Mouse (Mus musculus) kidney, postnatal 4 days (tissue): ENCODE data around the gene Ptpa.
A peak's percentile ranks its signal among the peaks of the same experiment; 100 is the strongest.

ENCODE experiments used
- DNase-seq, 2 experiments: peaks; one replicate each; pipeline ENCODE4 v3.0.0; 2021; ENCODE audit warnings: mixed read lengths in 2 of 2

Ptpa gene

DNA sequence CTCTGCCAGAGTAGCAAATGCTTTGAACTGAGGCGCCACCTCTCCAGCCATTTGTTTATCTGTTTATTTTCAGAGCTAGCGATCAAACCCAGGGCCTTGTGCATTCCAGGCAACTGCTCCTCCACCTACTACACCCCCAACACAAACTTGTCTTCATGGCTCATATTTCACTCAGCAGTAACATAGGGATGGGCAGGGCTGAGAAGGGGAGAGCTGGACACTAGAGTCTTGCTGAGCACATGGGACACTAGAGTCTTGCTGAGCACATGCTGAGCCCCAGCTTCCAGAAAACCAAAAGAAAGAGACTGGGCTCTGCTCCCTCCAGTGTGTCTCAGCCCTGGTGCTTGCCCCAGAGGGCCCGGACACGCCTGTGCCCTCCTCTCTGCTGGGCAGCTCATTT is 50.9 kb downstream of the Ptpa start:
- DNase-seq: no peak

DNA sequence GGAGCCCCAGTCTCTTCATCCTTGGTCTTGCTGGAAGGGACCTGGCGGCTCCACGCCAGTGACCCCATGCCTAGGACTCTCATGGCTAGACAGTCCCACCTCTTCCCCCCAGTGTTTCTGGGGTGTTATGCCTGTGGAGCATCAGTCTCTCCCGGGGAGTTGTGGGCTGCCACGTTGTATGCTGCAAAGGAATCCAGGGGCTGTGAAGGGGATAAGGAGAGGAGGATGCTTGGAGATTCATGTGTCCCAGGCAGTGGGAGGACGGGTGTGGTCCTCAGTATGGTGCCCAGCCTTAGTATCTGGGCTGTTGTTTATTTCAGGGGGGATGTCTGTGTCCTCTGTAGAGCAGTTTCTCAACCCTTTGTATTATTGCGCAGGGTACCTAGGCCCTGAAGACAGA is 53.2 kb downstream of the Ptpa start:
- DNase-seq: no peak

DNA sequence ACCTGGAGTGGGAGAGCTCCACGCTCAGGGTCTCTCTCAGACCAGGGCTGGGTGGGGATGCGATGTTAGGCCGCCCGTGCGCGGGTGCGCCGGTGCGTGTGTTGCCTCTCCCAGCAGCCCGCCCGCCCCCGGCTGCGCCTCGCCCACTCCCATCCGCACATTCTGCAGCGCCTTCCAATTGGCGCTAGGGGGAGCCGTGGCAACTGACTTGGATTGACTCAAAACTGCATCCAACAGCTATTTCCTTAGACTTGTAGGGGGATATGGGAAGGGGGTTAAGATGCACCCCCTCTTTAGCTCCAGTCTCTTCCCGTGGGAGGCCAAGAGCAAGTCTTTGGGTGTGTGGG is 53.9 kb downstream of the Ptpa start:
- peak; percentile 87 to 92 for DNase-seq

DNA sequence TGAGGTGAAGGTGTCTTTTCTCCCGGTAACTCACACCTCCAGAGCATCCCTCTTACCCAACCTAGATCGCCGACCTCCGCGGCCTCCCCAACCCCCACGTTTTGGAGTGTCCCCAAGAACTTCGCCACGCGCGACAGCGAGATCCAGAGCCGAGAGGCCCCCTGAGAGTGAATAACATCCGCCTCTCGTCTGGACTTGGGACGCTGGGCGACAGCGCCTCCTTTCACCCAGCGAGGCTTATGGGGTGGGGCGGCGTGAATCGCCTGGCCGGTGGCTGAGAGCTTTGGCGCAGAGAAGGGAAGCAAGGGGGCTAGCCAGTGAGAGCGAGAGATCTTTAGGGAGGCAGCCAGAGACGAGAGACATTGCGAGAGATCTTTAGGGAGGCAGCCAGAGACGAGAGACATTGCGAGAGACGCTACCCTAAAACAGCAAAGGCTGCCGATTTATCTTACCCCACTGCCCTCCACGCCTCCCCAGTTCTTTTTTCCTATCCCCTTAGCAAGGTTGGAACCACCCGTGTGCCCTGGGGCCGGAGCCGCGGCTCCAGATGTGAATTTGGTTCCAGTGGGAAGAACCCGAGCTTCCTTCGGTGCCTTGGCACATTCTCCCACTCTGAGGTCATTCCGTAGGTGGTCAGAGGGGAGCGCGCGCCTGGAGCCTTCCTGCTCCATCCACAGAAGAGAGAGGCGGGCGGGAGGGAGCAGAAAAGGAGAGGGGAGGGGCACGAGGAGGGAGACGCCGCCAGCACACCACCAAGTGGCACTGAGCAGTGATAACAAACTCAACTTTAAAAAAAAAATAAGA is 54.5 kb downstream of the Ptpa start:
- peak; percentile 78 to 86 for DNase-seq

DNA sequence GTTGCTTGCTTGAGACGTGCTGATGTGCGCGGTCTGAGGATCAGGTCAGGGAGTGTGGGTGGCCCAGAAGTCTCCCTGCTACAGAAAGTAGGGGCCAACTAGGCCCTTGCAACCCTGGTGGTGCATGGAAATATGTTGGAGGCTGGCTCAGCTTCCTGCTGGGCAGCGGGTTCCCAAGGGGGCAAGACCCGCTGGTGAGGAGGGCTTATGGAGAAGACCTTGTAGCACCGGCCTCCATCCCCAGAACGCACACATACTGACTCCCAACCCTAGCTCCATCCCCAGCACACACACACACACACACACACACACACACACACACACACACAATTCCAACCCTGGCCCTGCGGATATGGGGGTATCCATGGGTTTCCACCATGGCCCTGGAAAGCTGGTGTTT is 55.2 kb downstream of the Ptpa start:
- DNase-seq: peak; percentile 50 to 55

DNA sequence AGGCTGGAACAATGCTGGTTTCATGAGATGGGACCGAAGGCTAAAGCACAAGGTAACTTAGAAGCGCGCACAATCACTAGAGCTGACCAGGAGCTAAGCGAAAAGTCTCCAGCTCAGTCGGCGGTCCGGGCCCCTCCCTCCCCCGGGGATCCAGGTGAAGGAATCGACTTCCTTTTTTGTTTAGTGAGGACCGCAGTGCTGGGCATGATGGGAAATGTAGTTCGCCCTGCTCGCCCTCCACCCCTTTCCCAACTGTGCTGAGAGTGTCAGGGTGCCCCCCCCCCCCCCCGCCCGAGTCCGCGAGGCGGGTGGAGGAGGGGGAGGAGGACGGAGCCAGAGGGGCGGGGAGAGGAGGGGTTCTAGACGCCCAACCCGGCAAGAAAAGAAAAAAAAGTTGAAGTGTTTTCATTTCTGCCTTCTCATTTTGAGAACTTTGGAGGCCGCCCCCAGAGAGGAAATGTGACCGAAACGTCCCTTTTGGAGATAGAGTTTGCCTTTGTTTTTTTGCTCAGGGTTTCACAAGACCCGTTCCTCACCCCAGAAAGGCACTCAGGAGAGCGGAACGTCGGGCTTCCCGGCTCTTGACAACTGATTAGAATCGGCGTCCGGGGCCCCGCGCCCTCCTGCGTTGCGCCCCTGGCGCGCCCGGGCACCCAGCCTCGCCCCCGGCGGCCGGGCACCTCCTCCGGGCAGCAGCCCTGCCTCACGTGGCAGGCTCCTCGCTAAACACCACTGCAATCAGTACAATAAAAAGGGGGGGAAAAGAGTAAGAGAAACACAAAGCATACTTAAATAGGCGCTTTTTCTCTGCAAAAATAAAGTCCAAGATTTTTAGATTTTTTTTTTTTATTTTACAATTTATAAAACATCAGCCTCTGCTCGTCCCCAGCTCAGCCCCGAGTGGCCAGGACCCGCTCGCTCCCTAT is 56.2 kb downstream of the Ptpa start:
- peak; percentile 86 to 92 for DNase-seq

DNA sequence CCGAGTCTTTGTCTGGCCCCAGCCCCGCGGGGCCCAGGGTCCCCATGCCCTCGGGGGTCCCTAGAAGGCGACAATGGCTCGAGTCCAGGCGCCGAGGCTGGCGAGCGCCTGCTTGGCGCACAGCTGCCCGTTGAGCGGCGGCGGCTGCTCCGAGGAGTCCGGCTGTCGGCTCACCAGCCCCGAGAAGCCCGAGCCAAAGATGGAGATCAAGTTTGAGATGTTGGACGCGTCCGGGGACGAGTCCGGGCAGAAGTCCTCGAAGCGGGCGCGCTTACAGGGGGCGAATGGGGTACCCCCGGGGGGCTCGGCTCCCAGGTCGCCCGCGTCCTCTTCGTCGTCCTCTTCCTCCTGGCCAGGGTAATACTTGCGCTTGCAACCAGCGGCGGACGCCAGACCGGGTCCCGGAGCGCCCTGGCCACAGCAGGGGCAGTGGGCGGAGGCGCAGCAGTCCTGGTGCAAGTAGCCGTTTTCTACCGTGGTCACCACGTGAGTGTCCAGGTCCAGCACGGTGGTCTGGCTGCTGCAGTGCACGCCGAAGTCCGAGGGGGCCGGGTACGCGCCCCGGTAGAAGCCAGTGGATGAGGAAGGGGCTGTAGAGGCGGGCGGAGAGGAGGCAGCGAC is 57.0 kb downstream of the Ptpa start:
- DNase-seq: peak; percentile 66 to 80

DNA sequence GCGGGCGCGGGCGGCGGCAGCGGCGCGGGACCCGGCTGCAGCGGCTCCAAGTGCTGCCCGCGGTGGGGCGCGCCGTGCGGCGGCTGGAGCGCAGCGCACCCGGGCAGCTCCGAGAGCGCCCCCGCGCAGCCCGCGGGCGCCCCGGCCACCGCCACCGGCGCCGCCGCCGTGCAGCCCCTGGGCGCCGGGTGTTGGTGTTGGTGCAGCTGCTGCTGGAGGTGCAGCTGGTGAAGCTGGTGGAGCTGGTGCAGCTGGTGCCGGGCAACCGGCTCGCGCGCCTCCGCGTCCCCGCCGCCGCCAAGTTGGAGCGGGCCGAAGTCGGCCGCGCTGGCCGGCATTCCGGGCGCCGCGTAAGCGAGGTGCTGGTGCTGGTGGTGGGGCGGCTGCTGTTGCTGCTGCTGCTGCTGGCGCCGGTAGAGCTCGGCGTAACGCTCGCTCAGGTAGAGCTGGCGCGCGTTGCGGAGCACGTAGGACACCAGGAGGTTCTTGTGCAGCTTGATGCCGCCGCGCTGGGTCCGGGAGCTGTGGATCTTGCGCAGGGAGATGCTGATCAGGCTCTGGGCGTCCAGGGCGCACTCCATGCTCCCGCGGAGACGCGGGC is 57.7 kb downstream of the Ptpa start:
- DNase-seq: peak; percentile 70 to 78

DNA sequence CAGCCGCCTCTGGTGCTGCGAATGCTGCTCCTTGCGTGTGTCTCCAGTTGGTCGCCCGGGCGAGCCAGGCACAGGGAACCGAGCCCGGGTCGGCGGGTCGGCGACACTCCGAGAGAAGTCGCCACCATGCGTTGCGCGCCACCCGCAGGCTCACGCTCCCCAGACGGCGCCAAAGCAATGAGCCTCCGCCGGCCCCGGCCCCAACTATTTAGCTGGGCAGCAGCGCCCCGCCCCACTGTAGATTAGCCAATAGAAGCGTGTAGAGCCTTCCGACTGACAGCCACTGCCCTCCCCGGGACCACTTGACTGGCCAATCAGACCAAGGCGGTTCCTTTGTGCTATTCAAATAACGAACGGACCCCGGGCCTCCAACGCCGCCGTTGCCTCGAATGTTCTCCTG is 58.2 kb downstream of the Ptpa start, which contains the start of gene Ier5l:
Ier5l (minus strand) TSS at position 181 of the 400 bp plus-strand sequence.
- DNase-seq: peak; percentile 97 to 98

DNA sequence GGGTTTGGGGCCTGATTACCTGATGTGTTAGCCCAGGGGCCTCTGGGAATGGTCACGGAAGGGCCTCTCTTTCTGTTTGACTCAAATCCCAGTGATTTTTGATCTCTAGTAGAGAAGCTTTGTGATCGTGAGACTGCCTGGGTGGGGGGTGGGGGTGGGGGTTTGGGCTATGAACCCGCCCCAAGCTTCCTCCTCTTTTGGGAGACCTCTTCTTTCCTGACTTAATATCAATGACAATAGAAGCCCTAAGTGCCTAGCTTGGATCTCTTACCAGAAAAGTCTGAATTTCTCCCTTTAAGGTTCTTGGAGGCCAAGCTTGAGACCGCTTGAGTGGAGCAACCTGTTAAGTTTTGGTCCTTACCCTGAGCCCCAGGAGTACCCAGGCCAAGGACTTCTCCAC is 58.9 kb downstream of the Ptpa start:
- no peak for DNase-seq

DNA sequence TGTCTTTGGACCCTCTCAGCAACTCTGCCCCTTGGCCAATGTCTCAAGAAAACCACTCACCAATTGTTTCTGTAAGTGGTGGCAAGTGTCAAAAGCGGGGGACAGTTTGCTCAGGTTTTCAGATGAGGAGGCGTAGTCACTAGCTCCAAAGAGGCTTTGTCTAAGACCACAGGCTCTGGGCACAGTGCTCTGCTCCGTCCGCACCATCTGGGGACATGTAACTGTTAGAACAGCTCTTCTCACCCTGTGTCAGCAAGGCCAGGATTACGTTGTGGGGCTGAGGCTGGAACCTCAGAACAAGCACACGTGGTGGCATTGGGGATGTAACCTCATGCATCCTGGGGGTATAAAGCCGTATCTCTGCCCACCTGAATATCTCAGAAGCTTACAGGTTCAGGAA is 59.6 kb downstream of the Ptpa start:
- DNase-seq: no peak

DNA sequence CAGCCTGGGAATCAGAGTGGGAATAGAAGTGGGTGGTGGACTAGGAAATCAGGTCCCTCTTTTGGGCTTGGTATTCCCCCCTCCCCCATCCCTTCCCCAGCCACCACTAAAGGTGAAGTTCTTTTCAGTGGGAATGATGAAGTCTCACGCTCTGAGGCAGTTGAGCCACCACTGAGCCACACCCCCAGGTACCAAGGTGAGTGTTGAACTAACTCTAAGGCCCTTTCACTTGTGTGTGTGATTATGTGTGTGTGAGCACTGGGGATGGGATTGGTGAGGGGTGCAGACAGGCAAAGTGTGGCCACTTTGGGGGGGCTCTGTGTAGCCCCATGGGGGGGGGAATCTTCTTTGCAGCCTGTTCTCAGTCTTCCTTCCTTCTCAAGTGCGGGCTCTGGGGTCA is 60.4 kb downstream of the Ptpa start:
- DNase-seq: no peak

DNA sequence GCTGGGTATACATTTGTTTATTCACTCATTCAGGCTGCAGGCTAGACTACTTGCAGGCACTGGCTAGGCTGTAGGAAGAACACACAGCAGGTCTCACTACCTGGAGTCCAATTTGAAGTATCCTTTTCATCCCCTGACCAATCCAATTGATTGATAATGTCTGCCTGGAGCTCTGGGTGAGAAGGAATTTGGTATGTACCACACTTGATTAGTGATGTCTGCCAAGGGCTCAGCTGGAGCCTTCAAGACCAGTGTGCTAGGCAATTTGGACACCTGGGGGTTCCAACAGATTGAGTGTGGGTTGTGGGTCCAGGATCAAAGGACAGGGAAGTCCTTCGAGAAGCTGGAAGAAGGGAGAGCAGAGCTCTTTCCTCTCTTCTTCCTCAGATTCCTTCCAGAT is 62.7 kb downstream of the Ptpa start:
- DNase-seq: no peak

DNA sequence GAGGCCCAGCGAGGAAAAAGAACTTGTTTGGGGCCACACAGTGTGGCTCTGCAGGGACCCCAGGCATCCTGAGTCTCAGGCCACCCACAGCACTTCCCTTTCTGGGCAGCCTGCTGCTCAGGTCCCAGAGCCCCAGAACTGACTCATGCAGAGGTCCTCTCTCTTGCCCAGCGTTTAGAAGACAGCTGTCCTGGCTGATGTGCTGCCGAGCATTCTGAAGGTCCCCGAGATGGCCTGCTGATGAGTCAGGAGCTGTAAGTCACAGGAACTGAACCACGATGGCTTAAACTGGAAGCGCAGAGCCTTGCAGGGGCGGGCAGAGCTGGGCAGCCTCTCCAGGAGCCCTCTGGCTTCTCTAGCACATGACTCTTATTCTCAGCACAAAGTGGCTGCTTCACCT is 71.8 kb downstream of the Ptpa start:
- peak in 1 of 2 experiments; percentile 31 for DNase-seq

DNA sequence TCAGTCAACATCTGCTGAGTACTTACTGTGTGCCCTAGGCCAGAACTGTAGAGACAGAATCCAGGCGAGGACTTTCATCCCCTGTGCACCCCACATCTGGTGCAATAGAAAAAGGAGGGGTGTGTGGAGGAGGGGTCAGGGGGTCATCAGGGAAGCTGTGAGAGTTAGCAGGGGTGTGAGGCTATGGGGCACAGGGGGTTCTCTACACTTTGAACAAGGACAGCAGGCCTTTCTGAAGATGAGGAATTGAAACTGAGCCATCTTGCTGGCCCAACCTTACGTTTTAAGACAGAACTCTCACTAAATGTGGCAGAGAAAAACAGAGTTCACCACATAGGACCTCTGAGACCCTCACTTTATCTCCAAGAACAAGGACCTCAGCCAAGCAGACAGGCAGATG is 74.5 kb downstream of the Ptpa start:
- no peak for DNase-seq

DNA sequence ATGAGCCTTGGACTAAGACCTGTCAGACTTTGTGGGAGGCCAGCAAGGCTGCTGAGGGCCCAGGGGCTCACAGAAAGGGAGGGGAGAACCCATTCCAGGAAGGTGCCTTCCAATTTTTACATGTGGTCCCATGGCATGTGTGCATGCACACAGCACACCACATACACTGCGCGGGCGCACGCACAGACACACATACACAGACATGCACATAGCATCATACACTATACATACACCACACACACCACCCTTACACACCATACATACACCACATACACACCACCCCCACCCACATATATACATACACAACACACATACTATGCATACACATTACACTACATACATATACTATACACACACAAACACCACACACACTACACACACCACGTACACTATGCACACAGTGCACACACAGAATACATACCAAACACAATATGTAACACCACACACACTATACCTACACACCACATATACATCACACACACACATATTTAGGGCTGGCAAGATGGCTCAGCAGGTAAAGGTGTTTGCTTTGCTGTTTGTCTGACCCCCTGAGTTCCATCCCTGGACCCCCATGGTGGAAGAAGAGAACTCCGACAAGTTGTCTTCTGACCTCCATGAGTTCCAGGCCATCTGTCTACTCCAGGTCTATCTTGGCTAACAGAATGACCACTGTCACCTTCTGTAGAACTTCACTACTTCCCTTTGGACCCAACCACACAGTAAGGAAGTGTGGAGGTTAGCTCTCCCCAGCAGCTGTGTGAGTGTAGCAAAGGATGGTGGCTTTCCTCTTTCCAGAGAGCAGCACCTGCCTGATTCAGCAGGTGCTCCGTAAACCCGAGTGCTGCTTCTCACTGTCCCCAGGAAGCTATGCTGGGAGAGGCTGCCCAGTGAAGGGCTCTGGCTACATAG is 79.4 kb downstream of the Ptpa start:
- no peak for DNase-seq

DNA sequence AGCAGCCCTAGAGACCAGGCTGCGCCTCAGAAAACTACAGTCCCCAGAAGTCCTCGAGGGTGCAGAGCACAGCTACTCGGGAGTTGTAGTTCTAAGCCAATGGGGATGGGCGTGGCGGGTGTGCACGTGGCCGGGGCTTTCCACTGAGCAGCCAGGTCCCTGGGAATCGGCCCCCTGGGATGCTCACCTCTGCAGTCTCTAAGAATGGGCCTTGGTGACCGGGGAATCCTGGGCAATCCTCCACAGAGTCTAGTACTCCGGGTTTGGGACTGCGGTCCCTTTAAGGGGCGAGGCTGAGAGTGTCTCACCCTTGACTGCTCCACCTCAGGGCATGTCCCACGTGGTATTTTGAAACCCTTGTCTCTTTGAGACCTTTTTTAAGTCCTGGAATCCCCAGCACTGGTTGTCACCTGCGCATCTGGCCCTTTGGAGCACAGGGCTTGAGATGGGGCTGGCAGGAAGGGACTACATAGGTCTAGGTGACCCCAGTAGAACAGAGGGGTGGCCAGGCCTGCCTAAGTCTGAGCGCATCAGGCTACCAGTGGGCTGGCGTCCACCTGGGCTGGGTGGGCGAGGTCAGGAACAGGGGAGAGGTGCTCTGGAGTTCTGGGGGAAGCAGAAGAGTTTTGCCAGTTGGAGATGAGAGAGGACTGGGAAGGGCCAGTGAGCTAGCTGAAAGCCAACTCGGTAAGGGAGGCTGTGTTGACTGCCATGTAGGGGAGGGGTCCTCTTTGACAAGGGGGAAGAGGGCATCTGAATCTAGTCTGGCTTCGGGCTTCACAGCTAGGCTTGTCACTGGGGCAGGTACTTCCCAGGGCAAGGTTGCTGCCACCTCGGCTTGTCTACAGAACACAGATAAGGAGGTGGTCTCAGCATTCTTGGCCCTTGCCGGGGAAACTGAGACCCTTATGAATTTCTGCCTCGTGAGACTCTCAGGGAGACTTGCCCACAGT is 80.3 kb downstream of the Ptpa start:
- peak; percentile 77 to 84 for DNase-seq
